Mouse (Mus musculus): ENCODE measurements around the gene Taf1. TPM values are rescaled to one million over a fixed set of nuclear protein-coding genes. Genes with fewer than 3 reads are reported as not detected.
A peak's percentile ranks its signal among the peaks of the same experiment; 100 is the strongest.

The Taf1 gene
- polyA plus RNA-seq (2012; rRNA removed), result 47.7 and 49.5 TPM in 2 replicates

- DNase-seq (ENCODE audit: extremely low spot score in 1 of 2, low spot score in 1 of 2), result peak; percentile 94 to 97
Measured at GRCm38 (mm10) chrX:101532347-101533221, at the start of gene Taf1. Gene Taf1 (plus strand): TSS chrX:101532734.

GRCm38 (mm10) chrX:101486487-101487152, 45.9 kb upstream of the Taf1 start:
- peak; percentile 13 to 41 for DNase-seq (ENCODE audit: extremely low spot score in 1 of 2, low spot score in 1 of 2)

DNA sequence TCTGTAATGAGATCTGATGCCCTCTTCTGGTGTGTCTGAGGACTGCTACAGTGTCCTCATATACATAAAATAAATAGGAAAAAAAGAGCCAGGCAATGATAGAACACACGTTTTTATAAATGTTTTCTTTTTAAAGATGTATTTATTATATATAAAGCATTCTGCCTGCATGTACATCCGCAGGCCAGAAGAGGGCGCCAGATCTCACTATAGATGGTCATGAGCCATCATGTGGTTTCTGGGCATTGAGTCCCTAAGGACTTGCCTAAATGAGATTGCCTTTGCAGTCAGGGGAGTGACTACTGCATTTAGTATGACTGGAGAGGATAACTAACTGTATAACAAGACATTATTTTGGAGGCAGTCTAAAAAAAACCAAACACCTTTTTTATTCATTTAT, 27.9 kb upstream of the Taf1 start:
- DNase-seq (ENCODE audit: extremely low spot score in 1 of 2, low spot score in 1 of 2), result no peak

- peak in 1 of 2 experiments; percentile 15 for DNase-seq (ENCODE audit: extremely low spot score in 1 of 2, low spot score in 1 of 2)
Measured at GRCm38 (mm10) chrX:101515710-101516109, 16.8 kb upstream of the Taf1 start.

DNA sequence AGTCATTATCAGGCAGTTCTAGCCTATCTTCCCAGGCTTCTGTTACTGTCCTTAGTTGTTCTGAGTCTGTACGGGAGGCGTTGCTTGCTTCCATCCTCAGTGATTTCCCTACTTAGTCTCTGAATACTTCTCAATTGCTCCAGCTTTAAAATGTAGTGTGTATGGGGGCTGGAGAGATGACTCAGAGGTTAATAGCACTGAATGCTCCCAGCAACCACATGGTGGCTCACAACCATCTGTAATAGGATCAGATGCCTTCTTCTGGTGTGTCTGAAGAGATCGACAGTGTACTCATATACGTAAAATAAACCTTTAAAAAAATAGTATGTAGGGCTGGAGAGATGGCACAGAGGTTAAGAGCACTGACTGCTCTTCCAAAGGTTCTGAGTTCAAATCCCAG, 14.5 kb upstream of the Taf1 start:
- no peak for DNase-seq (ENCODE audit: extremely low spot score in 1 of 2, low spot score in 1 of 2)

DNA sequence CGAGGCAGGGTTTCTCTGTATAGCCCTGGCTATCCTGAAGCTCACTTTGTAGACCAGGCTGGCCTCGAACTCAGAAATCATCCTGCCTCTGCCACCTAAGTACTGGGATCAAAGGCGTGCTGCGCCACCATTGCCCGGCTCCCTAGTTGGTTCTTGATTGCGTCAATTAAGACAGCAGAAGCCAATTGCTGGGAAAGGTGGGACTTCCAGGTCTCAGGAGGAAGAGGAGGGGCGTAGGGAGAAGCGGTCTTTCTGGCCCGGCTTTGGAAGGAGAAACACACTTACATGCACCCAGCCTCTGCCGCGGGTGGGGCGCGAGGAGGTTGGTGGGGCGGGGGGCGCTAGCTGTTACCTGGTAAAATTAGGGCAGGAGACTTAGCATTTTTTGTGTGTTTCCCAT, 10.5 kb upstream of the Taf1 start:
- DNase-seq (ENCODE audit: extremely low spot score in 1 of 2, low spot score in 1 of 2), result no peak

- no peak for DNase-seq (ENCODE audit: extremely low spot score in 1 of 2, low spot score in 1 of 2)
Measured at GRCm38 (mm10) chrX:101527356-101527755, 5.2 kb upstream of the Taf1 start.

- no peak for DNase-seq (ENCODE audit: extremely low spot score in 1 of 2, low spot score in 1 of 2)
Measured at GRCm38 (mm10) chrX:101585455-101585854, 52.9 kb downstream of the Taf1 start.

- DNase-seq (ENCODE audit: extremely low spot score in 1 of 2, low spot score in 1 of 2), result no peak
Measured at GRCm38 (mm10) chrX:101616183-101616582, 83.6 kb downstream of the Taf1 start.

- DNase-seq (ENCODE audit: extremely low spot score in 1 of 2, low spot score in 1 of 2), result no peak
Measured at GRCm38 (mm10) chrX:101617889-101618288, 85.4 kb downstream of the Taf1 start.

GRCm38 (mm10) chrX:101620317-101620716, 87.8 kb downstream of the Taf1 start:
- peak in 1 of 2 experiments; percentile 9 for DNase-seq (ENCODE audit: extremely low spot score in 1 of 2, low spot score in 1 of 2)

GRCm38 (mm10) chrX:101622539-101622938, 90.0 kb downstream of the Taf1 start:
- no peak for DNase-seq (ENCODE audit: extremely low spot score in 1 of 2, low spot score in 1 of 2)

DNA sequence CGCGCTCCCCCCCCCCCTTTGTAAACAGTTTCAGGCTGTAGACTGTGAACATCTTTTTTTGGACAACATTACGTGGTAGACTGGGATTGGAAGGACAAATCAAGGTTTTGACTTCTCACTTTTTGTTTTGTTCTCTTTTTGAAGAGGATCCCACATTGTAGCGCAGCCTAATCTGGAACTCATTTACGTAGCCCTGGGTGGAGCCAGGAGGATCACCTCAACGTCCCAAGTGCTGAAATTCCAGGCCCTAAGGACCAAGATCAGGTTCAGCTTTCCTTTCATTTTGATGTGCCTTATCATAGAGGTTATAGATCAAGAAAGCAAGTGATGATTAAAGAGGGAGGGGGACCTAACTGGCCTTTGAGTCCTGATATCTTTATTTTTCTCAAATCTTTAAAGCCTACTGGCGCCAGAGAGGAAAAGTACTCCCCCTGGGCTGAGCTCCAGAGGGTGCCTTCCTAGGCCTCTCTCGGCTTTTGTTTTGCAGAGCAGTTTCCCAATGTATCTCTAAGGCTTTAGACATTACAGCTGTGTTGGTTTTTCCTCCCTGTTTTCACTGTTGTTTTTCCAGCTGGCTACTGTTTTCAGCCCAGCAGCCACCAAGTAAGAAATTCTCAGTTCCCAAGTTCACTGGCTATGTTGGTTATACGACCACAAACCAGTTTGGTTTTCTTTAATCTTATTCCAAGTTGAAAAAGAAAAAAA, 104.4 kb downstream of the Taf1 start:
- no peak for DNase-seq (ENCODE audit: extremely low spot score in 1 of 2, low spot score in 1 of 2)

DNA sequence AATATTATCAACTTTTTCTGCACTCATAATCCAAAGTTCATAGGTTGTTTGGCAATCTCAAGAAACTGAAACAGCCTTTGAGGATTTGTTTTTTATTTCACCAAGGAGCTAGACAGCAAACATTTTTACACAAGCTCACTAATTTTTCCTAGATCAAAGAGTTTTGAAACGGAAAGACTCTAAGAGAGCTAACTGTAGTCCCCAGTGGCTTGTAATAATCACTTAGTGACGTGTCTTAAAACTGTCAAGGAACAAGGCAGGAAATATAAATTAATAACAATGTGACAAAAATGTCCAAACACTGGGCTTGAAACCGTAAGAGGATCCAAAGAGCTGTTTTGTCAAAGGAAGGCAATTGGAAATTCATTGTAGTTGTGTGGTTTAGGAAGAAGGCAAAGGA, 106.3 kb downstream of the Taf1 start:
- no peak for DNase-seq (ENCODE audit: extremely low spot score in 1 of 2, low spot score in 1 of 2)

DNA sequence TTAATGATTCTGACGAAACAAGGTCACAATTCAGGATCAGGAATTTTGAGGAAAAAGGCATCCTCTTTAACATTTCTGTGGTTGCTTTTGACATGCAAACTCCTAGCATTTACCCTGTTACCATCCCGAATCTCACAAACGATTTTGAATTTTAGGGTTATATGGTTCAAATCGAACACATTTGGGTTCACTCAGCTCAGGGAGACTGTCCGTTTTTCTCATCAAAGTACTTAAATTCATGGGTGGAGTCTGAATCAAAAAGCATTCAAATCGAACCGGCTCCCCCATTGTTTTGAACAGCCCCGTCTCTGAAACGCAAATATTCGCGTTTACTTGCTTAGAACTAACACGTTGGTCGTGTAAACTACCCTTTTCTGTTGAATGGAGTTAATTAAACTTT, 106.8 kb downstream of the Taf1 start:
- DNase-seq (ENCODE audit: extremely low spot score in 1 of 2, low spot score in 1 of 2), result no peak

- peak; percentile 85 to 95 for DNase-seq (ENCODE audit: extremely low spot score in 1 of 2, low spot score in 1 of 2)
Measured at GRCm38 (mm10) chrX:101639741-101640166, 107.2 kb downstream of the Taf1 start, which contains the start of gene Ogt. Gene Ogt (plus strand): TSS chrX:101640060.

DNA sequence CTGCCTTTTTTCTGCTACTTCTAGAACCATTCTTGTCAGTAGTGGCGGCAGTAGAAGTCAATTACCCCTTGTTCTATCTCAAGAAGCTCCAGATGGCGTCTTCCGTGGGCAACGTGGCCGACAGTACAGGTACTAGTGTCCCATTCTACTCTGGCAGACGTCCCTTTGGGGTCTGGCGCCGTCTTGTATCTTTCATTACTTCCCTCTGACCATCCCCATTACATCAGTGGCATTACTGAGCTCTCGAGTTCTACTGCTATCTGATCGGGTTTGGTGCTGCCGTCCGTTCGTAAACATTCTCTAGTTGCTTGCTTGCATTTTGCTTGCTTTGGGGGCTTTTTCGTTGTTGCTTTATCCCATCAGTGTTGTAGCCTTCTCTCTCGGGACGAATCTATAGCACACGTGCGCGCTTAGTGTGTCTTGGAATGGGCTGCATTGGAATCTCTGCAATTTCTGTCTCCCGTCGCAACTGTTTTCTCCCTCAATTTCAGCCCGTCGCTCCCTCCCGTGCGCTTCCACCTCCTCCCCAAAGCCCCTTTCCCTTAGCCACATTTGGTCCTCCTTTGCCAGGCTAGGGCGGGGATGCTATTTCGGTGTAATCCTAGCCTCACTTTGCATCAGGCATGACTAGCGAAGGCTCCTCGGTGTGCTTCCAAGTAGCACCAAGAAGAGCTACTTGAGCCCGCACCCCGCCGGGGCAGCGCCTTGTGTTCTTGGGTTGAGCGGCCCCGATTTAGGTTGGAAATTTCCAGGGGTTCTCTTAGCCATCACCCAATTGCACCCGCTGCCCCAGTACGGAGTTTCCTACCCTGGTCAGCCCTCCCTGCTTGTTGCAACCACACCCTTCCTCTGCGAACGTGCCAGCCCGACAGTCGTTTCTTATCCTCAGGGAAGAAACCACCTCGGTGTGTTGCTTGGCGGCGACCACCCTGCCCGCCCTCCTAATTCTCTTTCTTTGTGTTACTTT, 107.9 kb downstream of the Taf1 start:
- peak in 1 of 2 experiments; percentile 15 for DNase-seq (ENCODE audit: extremely low spot score in 1 of 2, low spot score in 1 of 2)

- no peak for DNase-seq (ENCODE audit: extremely low spot score in 1 of 2, low spot score in 1 of 2)
Measured at GRCm38 (mm10) chrX:101641161-101641530, 108.6 kb downstream of the Taf1 start.

- peak in 1 of 2 experiments; percentile 23 for DNase-seq (ENCODE audit: extremely low spot score in 1 of 2, low spot score in 1 of 2)
Measured at GRCm38 (mm10) chrX:101642091-101642490, 109.6 kb downstream of the Taf1 start.

DNA sequence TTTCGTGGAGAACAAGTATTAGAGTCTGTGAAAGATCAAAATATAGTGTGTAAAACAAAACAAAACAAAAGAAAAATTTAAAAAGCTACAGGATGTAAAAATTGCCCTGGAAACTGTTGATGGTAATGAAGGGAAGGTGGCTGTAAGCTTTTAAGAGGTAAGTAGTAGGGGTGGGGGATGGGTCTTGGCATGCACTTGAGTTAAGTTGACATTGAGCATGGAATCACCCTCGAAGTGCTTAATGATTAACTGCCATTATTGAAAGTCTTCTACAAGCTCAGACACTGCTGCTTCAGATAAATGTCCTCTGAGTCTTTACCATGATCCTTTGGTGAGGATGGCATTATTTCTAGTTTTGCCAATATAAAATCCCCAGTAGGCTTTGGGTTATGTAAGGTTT, 112.8 kb downstream of the Taf1 start:
- DNase-seq (ENCODE audit: extremely low spot score in 1 of 2, low spot score in 1 of 2), result no peak
